Mouse (Mus musculus) MEL (cell line): Measurements from ENCODE around the gene Prodh2. TPM values are rescaled to one million over a fixed set of nuclear protein-coding genes. Genes with fewer than 3 reads are reported as not detected.
A peak's percentile ranks its signal among the peaks of the same experiment; 100 is the strongest.

ENCODE experiments used
- DNase-seq: peaks from one replicate; pipeline ENCODE4 v3.0.0; 2011; ENCODE audit warnings: low read depth, low spot score
- H3K27ac ChIP-seq: 2 replicates; pipeline ENCODE4 v1.5.1; 2012; ENCODE audit warnings: low read depth, mild to moderate bottlenecking, control low read depth, low read length, moderate library complexity; ENCODE audit not compliant: control insufficient read depth
- H3K27me3 ChIP-seq, 2 experiments: fragments of 150-350 bp in 1 of 2; sonication (generic) in 1 of 2; 2 replicates each; pipeline ENCODE4 v1.6.1; 2012; ENCODE audit warnings: low read length in 2 of 2, mild to moderate bottlenecking in 2 of 2, improper control_type of control experiment in 1 of 2, moderate library complexity in 1 of 2; ENCODE audit not compliant: insufficient read depth in 2 of 2, control insufficient read depth in 1 of 2
- H3K36me3 ChIP-seq, 2 experiments: 2 replicates each; pipeline ENCODE4 v1.6.1; 2012 to 2014; ENCODE audit warnings: low read length in 2 of 2, improper control_type of control experiment in 1 of 2, inconsistent platforms in 1 of 2, mild to moderate bottlenecking in 1 of 2; ENCODE audit not compliant: insufficient read depth in 2 of 2, control insufficient read depth in 1 of 2
- H3K4me1 ChIP-seq, 2 experiments: fragments of 150-350 bp in 1 of 2; sonication (generic) in 1 of 2; 2 replicates each; pipeline ENCODE4 v1.6.1; 2012; ENCODE audit warnings: low read length in 2 of 2, improper control_type of control experiment in 1 of 2, mild to moderate bottlenecking in 1 of 2; ENCODE audit not compliant: insufficient read depth in 2 of 2, control insufficient read depth in 1 of 2
- H3K4me3 ChIP-seq, 2 experiments: fragments of 150-350 bp in 1 of 2; sonication (generic) in 1 of 2; 2 replicates each; pipeline ENCODE4 v1.5.1; 2012; ENCODE audit warnings: low read depth in 2 of 2, low read length in 2 of 2, mild to moderate bottlenecking in 2 of 2, moderate library complexity in 2 of 2, control low read depth in 1 of 2, improper control_type of control experiment in 1 of 2; ENCODE audit not compliant: control insufficient read depth in 1 of 2, insufficient read depth in 1 of 2
- H3K79me2 ChIP-seq: 2 replicates; pipeline ENCODE4 v1.6.1; 2012; ENCODE audit warnings: mild to moderate bottlenecking, low read length, moderate library complexity; ENCODE audit not compliant: control insufficient read depth, poor library complexity, insufficient read depth
- H3K9ac ChIP-seq: 2 replicates; pipeline ENCODE4 v1.6.1; 2012; ENCODE audit warnings: low read depth, mild to moderate bottlenecking, control low read depth, low read length, moderate library complexity; ENCODE audit not compliant: control insufficient read depth, poor library complexity, severe bottlenecking
- H3K9me3 ChIP-seq: fragments of 150-350 bp; sonication (generic); replicated peaks from 2 replicates; pipeline ENCODE4 v1.6.1; 2012; ENCODE audit warnings: mild to moderate bottlenecking, low read length, improper control_type of control experiment, moderate library complexity; ENCODE audit not compliant: insufficient read depth
- CHD1 ChIP-seq: IDR thresholded peaks from 2 replicates; pipeline ENCODE4 v1.6.1; 2012; ENCODE audit warnings: low read depth, mild to moderate bottlenecking, inconsistent platforms, low read length, improper control_type of control experiment
- CHD2 ChIP-seq: IDR thresholded peaks from 2 replicates; pipeline ENCODE4 v1.6.1; 2011; ENCODE audit warnings: low read length, improper control_type of control experiment
- CTCF ChIP-seq, 3 experiments: IDR thresholded peaks in 2 of 3; conservative IDR thresholded peaks in 1 of 3; 2 replicates each; pipeline ENCODE4 v1.5.1; 2011 to 2012; ENCODE audit warnings: low read length in 3 of 3, low read depth in 2 of 3, mild to moderate bottlenecking in 2 of 3, improper control_type of control experiment in 1 of 3, inconsistent platforms in 1 of 3, mixed read lengths in 1 of 3, moderate library complexity in 1 of 3; ENCODE audit not compliant: control insufficient read depth in 1 of 3, insufficient read depth in 1 of 3, poor library complexity in 1 of 3, severe bottlenecking in 1 of 3
- E2F4 ChIP-seq: IDR thresholded peaks from 2 replicates; pipeline ENCODE4 v1.6.1; 2011; ENCODE audit warnings: low read depth, low read length, improper control_type of control experiment, borderline replicate concordance
- EP300 ChIP-seq, 2 experiments: IDR thresholded peaks; 2 replicates each; pipeline ENCODE4 v1.6.1; 2011; ENCODE audit warnings: improper control_type of control experiment in 2 of 2, low read length in 2 of 2, low read depth in 1 of 2, mild to moderate bottlenecking in 1 of 2
- ETS1 ChIP-seq: IDR thresholded peaks from 2 replicates; pipeline ENCODE4 v1.6.1; 2012; ENCODE audit warnings: low read depth, mild to moderate bottlenecking, inconsistent platforms, low read length, improper control_type of control experiment, moderate library complexity
- GATA1 ChIP-seq: IDR thresholded peaks from 2 replicates; pipeline ENCODE4 v1.6.1; 2011; ENCODE audit warnings: low read depth, low read length, improper control_type of control experiment
- HCFC1 ChIP-seq: IDR thresholded peaks from 2 replicates; pipeline ENCODE4 v1.6.1; 2012; ENCODE audit warnings: low read depth, mild to moderate bottlenecking, inconsistent platforms, low read length, improper control_type of control experiment, moderate library complexity
- MXI1 ChIP-seq: IDR thresholded peaks from 2 replicates; pipeline ENCODE4 v1.6.1; 2011; ENCODE audit warnings: mild to moderate bottlenecking, low read depth, low read length, improper control_type of control experiment
- MYB ChIP-seq: IDR thresholded peaks from 2 replicates; pipeline ENCODE4 v1.6.1; 2011; ENCODE audit warnings: mild to moderate bottlenecking, low read depth, low read length, improper control_type of control experiment
- MYC ChIP-seq: IDR thresholded peaks from 2 replicates; pipeline ENCODE4 v1.6.1; 2011; ENCODE audit warnings: low read depth, mild to moderate bottlenecking, low read length, improper control_type of control experiment, moderate library complexity
- POLR2AphosphoS2 ChIP-seq: IDR thresholded peaks from 2 replicates; pipeline ENCODE4 v1.6.1; 2011; ENCODE audit warnings: low read length, improper control_type of control experiment
- POLR2AphosphoS5 ChIP-seq: IDR thresholded peaks from 2 replicates; pipeline ENCODE4 v1.6.1; 2012; ENCODE audit warnings: low read depth, borderline replicate concordance, mild to moderate bottlenecking, inconsistent platforms, low read length, moderate library complexity, mixed read lengths
- RAD21 ChIP-seq: IDR thresholded peaks from 2 replicates; pipeline ENCODE4 v1.6.1; 2011; ENCODE audit warnings: mild to moderate bottlenecking, low read depth, low read length, improper control_type of control experiment
- SIN3A ChIP-seq: IDR thresholded peaks from 2 replicates; pipeline ENCODE4 v1.6.1; 2012; ENCODE audit warnings: low read length, improper control_type of control experiment, inconsistent platforms
- SMC3 ChIP-seq: IDR thresholded peaks from 2 replicates; pipeline ENCODE4 v1.6.1; 2011; ENCODE audit warnings: low read depth, low read length, improper control_type of control experiment
- USF2 ChIP-seq, 2 experiments: IDR thresholded peaks; 2 replicates each; pipeline ENCODE4 v1.6.1; 2011 to 2012; ENCODE audit warnings: improper control_type of control experiment in 2 of 2, low read length in 2 of 2, borderline replicate concordance in 1 of 2, inconsistent platforms in 1 of 2, low read depth in 1 of 2, mild to moderate bottlenecking in 1 of 2; ENCODE audit not compliant: insufficient read depth in 1 of 2
- ZC3H11A ChIP-seq: IDR thresholded peaks from 2 replicates; pipeline ENCODE4 v1.6.1; 2012; ENCODE audit warnings: low read depth, mild to moderate bottlenecking, inconsistent platforms, low read length, improper control_type of control experiment
- ZNF384 ChIP-seq: IDR thresholded peaks from 2 replicates; pipeline ENCODE4 v1.6.1; 2012; ENCODE audit warnings: low read depth, mild to moderate bottlenecking, inconsistent platforms, low read length, improper control_type of control experiment
- polyA plus RNA-seq, 2 experiments: library from polyadenylated mRNA; stranded (reverse) in 1 of 2; unstranded in 1 of 2; fragments of >175 nt in 1 of 2; fragments of >200 nt in 1 of 2; gene quantifications; 2 replicates each; pipeline versions ENCODE4 v1.2.1 to v1.2.4; 2012; ENCODE audit warnings: low replicate concordance in 2 of 2, low read depth in 1 of 2; ENCODE audit not compliant: insufficient read length in 2 of 2, insufficient read depth in 1 of 2, missing spikeins in 1 of 2
- total RNA-seq: library from RNA; depleted of rRNA; stranded (reverse); fragments of 300-350 nt; gene quantifications from 2 replicates; pipeline ENCODE4 v1.2.3, GENCODE M21; 2012

Prodh2 gene
- total and polyA plus RNA-seq, 3 experiments = not detected

DNA sequence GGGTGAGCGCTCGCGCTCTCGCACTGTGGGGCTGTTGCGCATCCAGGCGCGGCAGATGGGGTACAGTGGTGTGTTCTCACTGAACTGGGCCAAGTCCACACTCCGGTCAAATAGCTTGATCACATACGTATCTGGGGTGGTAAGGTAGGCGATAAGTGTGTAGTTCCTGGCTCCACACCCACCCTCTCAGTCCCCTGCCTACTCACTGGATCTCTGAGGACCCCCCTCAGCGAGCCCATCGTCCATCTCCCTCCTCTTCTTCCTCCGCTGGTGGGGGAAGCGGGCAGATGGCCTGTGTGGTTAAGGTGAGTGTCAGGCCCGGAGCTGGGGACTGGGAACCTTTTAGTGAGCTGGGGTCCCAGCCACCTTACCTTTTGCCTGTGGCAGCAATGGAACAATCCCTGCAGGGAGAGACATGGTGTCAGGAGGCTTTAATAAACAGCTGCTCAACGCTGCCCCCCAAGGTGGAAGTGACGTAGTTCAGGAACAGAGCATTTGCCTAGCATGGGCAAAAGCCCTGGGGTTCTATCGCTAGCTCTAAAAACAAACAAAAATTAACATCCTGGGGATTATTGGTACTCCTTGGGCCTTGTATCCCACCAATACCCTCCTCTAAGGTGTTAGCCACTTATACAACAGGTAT is 63.6 kb downstream of the Prodh2 start:
- Histone ChIP-seq H3K4me3 (no peak overlapping the region), H3K9ac (no peak overlapping the region), H3K9me3 (no peaks in the 10 kb centered on the region), H3K79me2 (peaks cover 14% of the 10 kb centered on the region), H3K36me3 (peaks cover 0 to 8% of the 10 kb centered on the region in 2 experiments; a peak in 2 of 4 replicates), H3K4me1 (peaks cover 0 to 9% of the 10 kb centered on the region in 2 experiments; a peak in 2 of 4 replicates), H3K27me3 (no peaks in the 10 kb centered on the region), H3K27ac (no peak overlapping the region)
- TF ChIP-seq SMC3 (peak; percentile 16; the same call in 1 of the 2 replicates), MXI1 (no peak), SIN3A (0 out of 2 replicates have a peak, but pooled peaks have one; percentile 19), POLR2AphosphoS5 (no peak), EP300 (IDR thresholded peaks at IDR 0.05; ENCODE audit: low read depth in 1 of 2, low read length in 2 of 2) (no peak), RAD21 (peak; percentile 9; the same call in 1 of the 2 replicates), ETS1 (no peak), ZNF384 (no peak), CTCF (IDR thresholded peaks at IDR 0.05 in 2 of 3, conservative IDR thresholded peaks at IDR 0.05 in 1 of 3; ENCODE audit: control insufficient read depth in 1 of 3, insufficient read depth in 1 of 3, low read depth in 2 of 3, low read length in 3 of 3, poor library complexity in 1 of 3, severe bottlenecking in 1 of 3) (peak; percentile 41 to 55 (median 45))
- DNase-seq = peak; percentile 72

DNA sequence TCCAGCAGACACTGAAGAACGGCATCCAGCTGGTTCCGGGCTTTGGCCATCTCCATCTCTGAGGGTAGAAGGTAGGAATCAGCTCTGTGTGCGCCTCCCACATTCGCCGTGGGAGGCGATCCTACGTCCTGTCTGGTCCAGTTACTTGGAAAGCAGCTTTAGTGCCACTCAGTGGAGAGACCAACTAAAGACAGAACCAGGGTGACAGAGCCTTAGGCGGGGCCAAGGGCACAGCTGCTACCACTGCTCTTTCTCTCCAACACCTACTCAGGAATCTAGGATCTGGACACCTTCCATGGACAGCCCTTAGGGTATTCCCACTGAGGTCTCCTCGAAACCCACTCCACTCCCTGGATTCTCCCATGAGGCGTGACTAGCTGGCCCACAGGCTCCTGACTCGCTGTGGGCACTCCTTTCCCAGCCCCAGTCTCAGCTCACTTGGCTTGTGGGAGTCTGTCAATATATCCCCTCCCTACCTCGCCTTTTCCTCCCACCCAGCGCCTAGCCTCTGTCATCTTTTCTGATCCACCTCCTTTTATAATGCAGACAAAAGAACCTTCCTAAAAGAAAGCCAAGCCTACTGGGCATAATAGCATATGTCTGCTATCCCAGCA is 64.6 kb downstream of the Prodh2 start:
- Histone ChIP-seq H3K27me3 (no peaks in the 10 kb centered on the region), H3K9me3 (no peaks in the 10 kb centered on the region), H3K4me3 (peak overlapping the region in 1 of 2 experiments; percentile 80; a peak in 2 of 4 replicates), H3K4me1 (peaks cover 0 to 9% of the 10 kb centered on the region in 2 experiments; a peak in 2 of 4 replicates), H3K27ac (no peak overlapping the region), H3K79me2 (peaks cover 16% of the 10 kb centered on the region), H3K36me3 (peaks cover 0 to 8% of the 10 kb centered on the region in 2 experiments; a peak in 2 of 4 replicates), H3K9ac (peak overlapping the region; percentile 75)
- TF ChIP-seq CHD2 (no peak), GATA1 (no peak), MYB (no peak), SMC3 (no peak), ETS1 (no peak), MYC (no peak), USF2 (IDR thresholded peaks at IDR 0.05; ENCODE audit: borderline replicate concordance in 1 of 2, insufficient read depth in 1 of 2, low read depth in 1 of 2, low read length in 2 of 2) (no peak), MXI1 (no peak), HCFC1 (no peak), E2F4 (no peak), POLR2AphosphoS5 (no peak), EP300 (IDR thresholded peaks at IDR 0.05; ENCODE audit: low read depth in 1 of 2, low read length in 2 of 2) (no peak), CHD1 (no peak), POLR2AphosphoS2 (no peak), ZC3H11A (no peak)
- DNase-seq = no peak
